Mouse (Mus musculus) kidney, postnatal 10 days (tissue): ENCODE results near the gene Sema4b.
A peak's percentile ranks its signal among the peaks of the same experiment; 100 is the strongest.

ENCODE experiments used
- DNase-seq: peaks from one replicate; pipeline ENCODE4 v3.0.0; 2021; ENCODE audit warnings: mixed read lengths

Gene Sema4b

GRCm38 (mm10) chr7:80269751-80270255 lies 83.2 kb downstream of the Sema4b start:
- peak; percentile 71 for DNase-seq

- DNase-seq: no peak
Observed at GRCm38 (mm10) chr7:80273456-80273855, 86.8 kb downstream of the Sema4b start.
